Mouse (Mus musculus) gonadal fat pad, adult 2 months (tissue): ENCODE data around the gene Usp15. TPM values are rescaled to one million over a fixed set of nuclear protein-coding genes. Genes with fewer than 3 reads are reported as not detected.

Experiments used
- polyA plus RNA-seq: library from polyadenylated mRNA; depleted of rRNA; stranded (reverse); fragments of >200 nt; gene quantifications from 2 replicates; pipeline ENCODE4 v1.2.3, GENCODE M21; 2012; rRNA removed

Usp15 gene
- polyA plus RNA-seq, 1 experiment, result 9.3 TPM

Other genes with a start within 250 kb of the Usp15 start
- gene Mon2, start 120.5 kb downstream of the Usp15 start, polyA plus RNA-seq, result 72.5 and 77.7 TPM in 2 replicates
- not detected in 2 replicates for gene Fam19a2, start 67.0 kb upstream of the Usp15 start, polyA plus RNA-seq